Mouse (Mus musculus) small intestine, adult 2 months (tissue): ENCODE measurements around the gene Kctd3.
"Not testable (repeated sequence)": the region's sequence is repeated elsewhere in the genome, so short reads cannot be mapped to it uniquely, and the experiment has no call there.

Experiments
- CTCF ChIP-seq: fragments of 200-500 bp; IDR thresholded peaks from 2 replicates; pipeline ENCODE4 v1.5.1; 2012; ENCODE audit warnings: low read depth, mild to moderate bottlenecking, control low read depth, inconsistent platforms, low read length, moderate library complexity, mixed read lengths; ENCODE audit not compliant: insufficient replicate concordance, insufficient read length; ENCODE audit errors: extremely low read depth
- POLR2A ChIP-seq: fragments of 200-500 bp; IDR thresholded peaks from 2 replicates; pipeline ENCODE4 v1.6.1; 2012; ENCODE audit warnings: low read depth, mild to moderate bottlenecking, control low read depth, inconsistent platforms, low read length, moderate library complexity

GRCm38 (mm10) chr1:189032817-189033216, 25.2 kb upstream of the Kctd3 start:
- TF ChIP-seq CTCF, POLR2A: not testable (repeated sequence)
